Mouse (Mus musculus): ENCODE results near the gene 2810004N23Rik.

The 2810004N23Rik gene

GRCm38 (mm10) chr8:124823497-124823896, 39.4 kb downstream of the 2810004N23Rik start:
- DNase-seq (ENCODE audit: low read depth, low spot score) = no peak

- DNase-seq (ENCODE audit: low read depth, low spot score) = no peak
These were observed 42.8 kb downstream of the 2810004N23Rik start for GRCm38 (mm10) chr8:124820125-124820524.

DNA sequence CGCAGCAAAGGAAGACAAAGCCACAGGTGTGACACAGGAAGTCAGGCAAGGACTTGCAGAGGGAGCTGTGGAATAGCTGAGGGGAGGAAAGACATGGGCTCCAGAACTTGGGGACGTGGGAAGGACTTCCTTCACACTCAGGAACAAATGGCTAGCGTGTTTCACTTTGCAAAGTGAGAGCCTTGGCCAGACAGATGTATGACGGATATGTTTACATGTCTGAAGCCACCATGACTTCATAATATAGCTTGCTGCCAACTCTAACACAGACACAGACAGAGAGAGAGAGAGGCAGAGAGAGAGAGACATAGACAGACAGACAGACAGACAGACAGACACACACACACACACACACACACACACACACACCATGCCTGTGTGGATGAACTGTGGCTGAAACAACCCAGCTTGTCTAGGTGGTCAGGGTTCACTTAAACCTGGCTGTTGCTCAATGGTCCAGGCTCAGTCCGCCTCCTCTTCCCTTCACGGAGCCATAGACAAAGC, 43.3 kb downstream of the 2810004N23Rik start:
- DNase-seq (ENCODE audit: low read depth, low spot score) = no peak

- DNase-seq (ENCODE audit: low read depth, low spot score) = no peak
These were observed 45.6 kb downstream of the 2810004N23Rik start for GRCm38 (mm10) chr8:124817361-124817760.

DNA sequence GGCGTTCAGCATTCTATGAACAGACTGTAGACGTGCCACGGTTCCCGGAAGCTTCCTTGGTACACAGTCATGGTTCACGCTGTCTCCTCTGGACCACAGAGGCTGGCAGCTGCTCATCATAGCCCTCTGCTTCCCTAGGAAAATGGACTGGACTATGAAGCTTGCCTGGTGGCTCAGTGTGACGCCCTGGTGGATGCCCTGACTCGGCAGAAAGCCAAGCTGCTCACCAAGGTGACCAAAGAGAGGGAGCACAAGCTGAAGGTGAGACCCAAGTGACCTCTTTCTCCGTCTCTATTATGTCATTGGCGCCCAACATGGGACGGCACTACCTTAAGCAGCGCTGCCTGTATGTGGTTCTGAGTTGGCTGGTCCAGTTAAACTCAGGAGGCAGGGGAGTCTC, 46.1 kb downstream of the 2810004N23Rik start:
- no peak for DNase-seq (ENCODE audit: low read depth, low spot score)

DNA sequence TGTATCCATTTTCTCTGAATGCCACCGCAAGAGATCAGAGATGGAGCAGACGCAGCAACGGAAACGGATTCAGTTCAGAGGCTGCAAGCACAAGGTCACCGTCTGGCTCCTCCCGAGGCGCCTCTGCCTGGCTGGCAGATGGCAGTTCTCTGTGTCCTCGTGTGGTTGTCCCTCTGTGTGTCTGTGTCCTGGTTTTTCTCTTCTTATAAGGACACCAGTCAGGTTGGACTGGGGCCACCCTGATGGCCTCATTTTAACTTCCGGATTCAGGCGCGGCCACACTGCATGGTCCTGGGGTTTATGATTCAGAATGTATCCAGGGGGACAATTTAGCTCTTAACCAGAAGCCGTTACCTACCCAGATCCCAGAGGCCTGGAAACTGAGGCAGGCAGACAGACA, 47.0 kb downstream of the 2810004N23Rik start:
- no peak for DNase-seq (ENCODE audit: low read depth, low spot score)

- DNase-seq (ENCODE audit: low read depth, low spot score) = no peak
These were observed 49.6 kb downstream of the 2810004N23Rik start for GRCm38 (mm10) chr8:124813326-124813725.

GRCm38 (mm10) chr8:124810689-124811394, 52.1 kb downstream of the 2810004N23Rik start:
- DNase-seq (ENCODE audit: low read depth, low spot score) = no peak

- no peak for DNase-seq (ENCODE audit: low read depth, low spot score)
These were observed 52.8 kb downstream of the 2810004N23Rik start for GRCm38 (mm10) chr8:124810056-124810610.

GRCm38 (mm10) chr8:124809419-124809818, 53.5 kb downstream of the 2810004N23Rik start:
- DNase-seq (ENCODE audit: low read depth, low spot score) = no peak

DNA sequence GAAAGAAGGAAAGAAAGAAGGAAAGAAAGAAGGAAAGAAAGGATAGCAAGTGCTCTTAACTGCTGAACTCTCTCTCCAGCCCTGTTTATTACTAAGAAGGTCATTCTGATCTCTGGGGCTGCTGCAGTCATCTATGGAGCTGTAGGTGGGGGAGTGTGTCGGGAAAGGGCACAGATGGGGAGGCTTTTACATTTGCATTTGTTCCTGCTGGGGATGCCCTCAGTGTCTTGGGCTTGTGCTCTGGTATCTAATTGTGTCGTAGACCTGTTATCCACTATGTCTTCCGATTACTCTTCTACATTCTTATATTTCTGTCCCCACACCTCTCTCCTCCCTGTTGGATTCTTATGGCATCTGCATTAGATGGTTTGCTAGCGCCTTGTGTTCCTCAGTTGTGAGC, 56.9 kb downstream of the 2810004N23Rik start:
- no peak for DNase-seq (ENCODE audit: low read depth, low spot score)

GRCm38 (mm10) chr8:124803824-124804702, 58.9 kb downstream of the 2810004N23Rik start:
- no peak for DNase-seq (ENCODE audit: low read depth, low spot score)

- no peak for DNase-seq (ENCODE audit: low read depth, low spot score)
These were observed 62.4 kb downstream of the 2810004N23Rik start for GRCm38 (mm10) chr8:124800542-124800941.

GRCm38 (mm10) chr8:124795781-124796488, 67.0 kb downstream of the 2810004N23Rik start:
- no peak for DNase-seq (ENCODE audit: low read depth, low spot score)

- no peak for DNase-seq (ENCODE audit: low read depth, low spot score)
These were observed 68.5 kb downstream of the 2810004N23Rik start for GRCm38 (mm10) chr8:124794486-124794780.

DNA sequence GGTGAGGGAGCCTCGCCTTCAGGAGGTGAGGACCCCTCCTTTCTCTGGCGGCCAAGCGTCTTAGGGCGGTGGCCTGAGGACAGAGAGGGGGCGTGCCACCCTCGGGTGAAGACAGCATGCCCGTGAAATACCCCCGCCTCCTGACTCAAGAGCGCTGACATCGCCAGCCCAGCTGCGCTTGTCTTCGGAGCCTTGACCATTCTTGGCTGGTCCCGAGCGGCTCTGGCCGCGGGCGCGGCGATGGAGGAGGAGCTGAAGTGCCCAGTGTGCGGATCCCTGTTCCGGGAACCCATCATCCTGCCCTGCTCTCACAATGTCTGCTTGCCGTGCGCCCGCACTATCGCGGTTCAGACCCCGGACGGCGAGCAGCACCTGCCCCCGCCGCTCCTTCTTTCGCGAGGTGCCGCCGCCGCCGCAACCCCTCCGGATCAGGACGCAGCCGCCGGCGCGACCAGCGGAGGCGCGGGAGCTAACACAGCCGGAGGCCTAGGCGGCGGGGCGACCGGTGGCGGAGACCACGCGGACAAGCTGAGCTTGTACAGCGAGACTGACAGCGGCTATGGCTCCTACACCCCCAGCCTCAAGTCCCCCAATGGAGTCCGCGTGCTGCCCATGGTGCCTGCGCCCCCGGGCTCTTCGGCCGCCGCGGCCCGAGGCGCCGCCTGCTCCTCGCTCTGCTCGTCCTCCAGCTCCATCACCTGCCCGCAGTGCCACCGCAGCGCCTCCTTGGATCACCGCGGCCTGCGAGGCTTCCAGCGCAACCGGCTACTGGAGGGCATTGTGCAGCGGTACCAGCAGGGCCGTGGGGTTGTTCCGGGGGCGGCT, 69.0 kb downstream of the 2810004N23Rik start:
- DNase-seq (ENCODE audit: low read depth, low spot score) = no peak

DNA sequence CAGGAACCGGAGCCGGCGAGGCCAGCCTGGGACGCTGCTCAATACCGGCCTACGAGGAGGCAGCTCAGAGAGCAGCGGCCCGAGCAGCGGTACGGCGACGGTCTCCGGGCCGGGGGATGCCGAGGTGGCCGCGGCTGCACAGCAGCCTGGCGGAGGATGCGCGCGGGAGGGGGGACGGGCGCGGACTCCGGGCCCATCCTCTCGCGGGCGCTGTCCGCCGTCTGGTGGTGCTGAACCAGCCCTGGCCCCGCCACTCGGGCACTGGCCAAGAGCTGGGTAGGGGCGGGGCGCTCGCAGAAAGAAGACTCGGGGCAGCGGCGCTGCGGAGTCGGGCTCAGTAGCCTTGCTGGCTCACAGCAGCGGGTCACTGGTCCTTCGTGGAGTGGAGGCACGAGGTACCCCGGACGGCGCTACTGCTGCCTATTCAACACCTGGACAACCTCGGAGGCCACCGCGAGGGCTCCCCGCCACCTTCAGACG, 69.7 kb downstream of the 2810004N23Rik start:
- peak; percentile 79 for DNase-seq (ENCODE audit: low read depth, low spot score)

- peak; percentile 71 for DNase-seq (ENCODE audit: low read depth, low spot score)
These were observed 70.2 kb downstream of the 2810004N23Rik start, which contains the start of gene Trim67 for GRCm38 (mm10) chr8:124792708-124793107. Gene Trim67, plus strand, starts transcription at chr8:124793092.

DNA sequence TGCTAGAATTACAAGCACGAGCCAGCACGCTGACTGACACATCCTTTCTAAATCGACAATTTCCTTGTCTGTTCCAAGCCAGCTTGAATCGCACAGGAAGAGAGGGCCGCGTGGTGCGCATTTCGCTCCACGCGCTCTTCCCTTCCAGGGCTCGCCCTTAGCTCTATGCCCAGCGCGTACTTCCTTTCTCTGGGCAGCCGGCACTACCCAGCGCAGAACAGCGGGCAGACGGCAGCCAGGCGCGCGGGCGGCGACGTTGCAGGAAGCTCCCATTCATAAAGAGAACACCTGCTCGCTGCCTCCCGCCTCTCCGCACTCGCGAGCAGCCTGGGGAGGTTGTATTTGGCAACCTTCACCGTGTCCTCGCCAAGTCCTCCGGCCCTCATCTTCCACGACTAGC, 70.7 kb downstream of the 2810004N23Rik start:
- DNase-seq (ENCODE audit: low read depth, low spot score) = no peak

DNA sequence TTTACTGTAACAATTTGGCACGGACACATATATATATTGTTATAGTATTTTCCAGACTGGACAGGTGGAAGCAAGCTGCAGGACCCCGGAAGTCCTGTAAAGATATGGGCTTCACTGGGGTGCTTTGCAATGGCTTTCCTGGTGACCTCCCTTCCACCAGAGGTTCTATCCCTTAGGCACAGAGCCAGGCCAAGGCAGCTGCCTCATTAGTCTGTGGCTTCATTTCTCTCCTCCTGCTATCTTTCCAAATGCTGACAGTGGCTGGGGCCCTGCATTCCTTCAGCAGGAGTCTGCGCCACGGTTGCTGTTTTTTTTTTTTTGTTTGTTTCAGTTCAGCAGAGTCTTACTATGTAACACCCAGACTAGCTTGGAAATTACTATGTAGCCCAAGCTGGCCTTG, 71.2 kb downstream of the 2810004N23Rik start:
- DNase-seq (ENCODE audit: low read depth, low spot score) = no peak

DNA sequence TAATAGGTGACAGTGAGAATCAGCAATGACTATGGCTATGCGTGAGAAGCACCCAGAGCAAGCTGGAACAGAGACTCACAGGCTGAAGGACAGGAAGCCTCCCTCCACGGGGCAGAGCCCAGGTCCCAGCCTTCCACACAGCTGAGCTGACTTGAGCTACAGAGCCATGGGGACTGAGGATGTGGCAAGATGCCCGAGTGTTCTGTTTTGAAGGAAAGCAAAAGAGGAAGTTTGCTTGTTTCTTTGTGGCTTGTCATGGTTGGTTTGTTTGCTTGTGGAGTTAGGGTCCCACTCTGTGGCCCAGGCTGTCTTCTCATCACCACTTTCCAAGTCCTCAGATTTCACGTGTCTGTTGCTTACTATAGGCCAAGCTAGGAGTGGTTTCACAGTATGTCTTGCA, 72.2 kb downstream of the 2810004N23Rik start:
- DNase-seq (ENCODE audit: low read depth, low spot score) = no peak
